Mouse (Mus musculus) spleen, adult 2 months (tissue): ENCODE measurements around the gene Gm21981. TPM values are rescaled to one million over a fixed set of nuclear protein-coding genes. Genes with fewer than 3 reads are reported as not detected.

ENCODE experiments used
- DNase-seq, 2 experiments: peaks; one replicate each; pipeline versions ENCODE4 v3.0.0 to v3.0.0-alpha.2; 2012 to 2021; ENCODE audit warnings: low spot score in 2 of 2, low read depth in 1 of 2
- H3K27ac ChIP-seq: fragments of 200-500 bp; 2 replicates; pipeline ENCODE4 v1.5.1; 2012; ENCODE audit warnings: low read length, inconsistent platforms; ENCODE audit not compliant: insufficient read depth
- H3K27me3 ChIP-seq: fragments of 200-500 bp; 2 replicates; pipeline ENCODE4 v1.6.1; 2012; ENCODE audit warnings: mild to moderate bottlenecking, moderate library complexity, low read length, inconsistent platforms; ENCODE audit not compliant: control insufficient read depth, insufficient read depth
- H3K36me3 ChIP-seq: fragments of 200-500 bp; 2 replicates; pipeline ENCODE4 v1.6.1; 2012; ENCODE audit warnings: mild to moderate bottlenecking, low read length, inconsistent platforms; ENCODE audit not compliant: control insufficient read depth, insufficient read depth
- H3K4me1 ChIP-seq: fragments of 200-500 bp; 2 replicates; pipeline ENCODE4 v1.6.1; 2011; ENCODE audit warnings: inconsistent platforms; ENCODE audit not compliant: control insufficient read depth, insufficient read depth, insufficient read length
- H3K4me3 ChIP-seq: fragments of 200-500 bp; 2 replicates; pipeline ENCODE4 v1.5.1; 2011; ENCODE audit warnings: mild to moderate bottlenecking, inconsistent platforms; ENCODE audit not compliant: insufficient read depth, insufficient read length; ENCODE audit errors: extremely low read depth
- CTCF ChIP-seq: fragments of 200-500 bp; IDR thresholded peaks from 2 replicates; pipeline ENCODE4 v1.5.1; 2011; ENCODE audit warnings: mild to moderate bottlenecking, inconsistent platforms; ENCODE audit not compliant: insufficient read depth, insufficient read length, insufficient replicate concordance; ENCODE audit errors: extremely low read depth
- POLR2A ChIP-seq: fragments of 200-500 bp; IDR thresholded peaks from 2 replicates; pipeline ENCODE4 v1.6.1; 2011; ENCODE audit warnings: low read depth, low read length, inconsistent platforms
- WGBS: fragments of 180-500 bp; shearing (Covaris S2); methylation state at CpG from one replicate; pipeline ENCODE4 v1.1.7; 2018; 5-methylcytosine and 5-hydroxymethylcytosine counted together
- polyA plus RNA-seq: library from polyadenylated mRNA; depleted of rRNA; stranded (reverse); fragments of >200 nt; gene quantifications from 2 replicates; pipeline ENCODE4 v1.2.3, GENCODE M21; 2012

Gm21981 gene
- polyA plus RNA-seq, 1 experiment: 0.50 TPM

GRCm38 (mm10) chr17:47715037-47715436, 20.8 kb upstream of the Gm21981 start:
- Histone ChIP-seq H3K27ac (no peak overlapping the region), H3K4me3 (no peak overlapping the region), H3K4me1 (no peaks in the 10 kb centered on the region), H3K36me3 (no peaks in the 10 kb centered on the region), H3K27me3 (0 out of 2 replicates have a peak, but pooled peaks cover 1% of the 10 kb centered on the region)
- DNase-seq: no peak
- WGBS: 17% methylated on average over 3 of the region's 3 CpGs
- no peak for TF ChIP-seq POLR2A
- TF ChIP-seq CTCF: no peak

GRCm38 (mm10) chr17:47712889-47713571, 18.8 kb upstream of the Gm21981 start:
- DNase-seq: no peak
- no peak overlapping the region for H3K4me3 ChIP-seq
- H3K27me3 ChIP-seq: 0 out of 2 replicates have a peak, but pooled peaks cover 1% of the 10 kb centered on the region
- no peak overlapping the region for H3K27ac ChIP-seq
- H3K4me1 ChIP-seq: no peaks in the 10 kb centered on the region
- no peak for TF ChIP-seq CTCF
- no peak for TF ChIP-seq POLR2A
- H3K36me3 ChIP-seq: no peaks in the 10 kb centered on the region
- 72% methylated on average over 15 of the region's 22 CpGs for WGBS

- WGBS: 81% methylated on average over 6 of the region's 6 CpGs
- TF ChIP-seq POLR2A (no peak), CTCF (no peak)
- Histone ChIP-seq H3K36me3 (no peaks in the 10 kb centered on the region), H3K27ac (no peak overlapping the region), H3K27me3 (no peaks in the 10 kb centered on the region), H3K4me1 (no peaks in the 10 kb centered on the region), H3K4me3 (no peak overlapping the region)
- no peak for DNase-seq
Observed at GRCm38 (mm10) chr17:47711883-47712282, 17.6 kb upstream of the Gm21981 start.

GRCm38 (mm10) chr17:47710036-47710435, 15.8 kb upstream of the Gm21981 start:
- Histone ChIP-seq H3K36me3 (no peaks in the 10 kb centered on the region), H3K4me3 (no peak overlapping the region), H3K27ac (no peak overlapping the region), H3K4me1 (no peaks in the 10 kb centered on the region), H3K27me3 (no peaks in the 10 kb centered on the region)
- TF ChIP-seq POLR2A: no peak
- no peak for TF ChIP-seq CTCF
- DNase-seq: no peak
- 57% methylated on average over 3 of the region's 3 CpGs for WGBS

- no peak for DNase-seq
- no peak for TF ChIP-seq POLR2A
- TF ChIP-seq CTCF: no peak
Observed at GRCm38 (mm10) chr17:47708972-47709371, 14.7 kb upstream of the Gm21981 start.

GRCm38 (mm10) chr17:47707961-47708360, 13.7 kb upstream of the Gm21981 start:
- H3K27ac ChIP-seq: no peak overlapping the region
- H3K4me3 ChIP-seq: no peak overlapping the region
- no peaks in the 10 kb centered on the region for H3K27me3 ChIP-seq
- TF ChIP-seq POLR2A (no peak), CTCF (no peak)
- no peaks in the 10 kb centered on the region for H3K4me1 ChIP-seq
- no peaks in the 10 kb centered on the region for H3K36me3 ChIP-seq
- 87% methylated on average over 3 of the region's 3 CpGs for WGBS
- DNase-seq: no peak

More at GRCm38 (mm10) chr17:47708972-47709371, 14.7 kb upstream of the Gm21981 start:
- Histone ChIP-seq H3K36me3 (no peaks in the 10 kb centered on the region), H3K27me3 (no peaks in the 10 kb centered on the region), H3K4me3 (no peak overlapping the region), H3K27ac (no peak overlapping the region), H3K4me1 (no peaks in the 10 kb centered on the region)
- 88% methylated on average over 4 of the region's 4 CpGs for WGBS

- Histone ChIP-seq H3K27ac (no peak overlapping the region), H3K27me3 (no peaks in the 10 kb centered on the region), H3K4me3 (no peak overlapping the region), H3K36me3 (no peaks in the 10 kb centered on the region), H3K4me1 (no peaks in the 10 kb centered on the region)
- DNase-seq: no peak
- WGBS: 96% methylated on average over 1 of the region's 1 CpGs
- TF ChIP-seq POLR2A (no peak), CTCF (no peak)
Observed at GRCm38 (mm10) chr17:47706196-47706595, 11.9 kb upstream of the Gm21981 start.
